Mouse (Mus musculus): ENCODE data around the gene Heyl. TPM values are rescaled to one million over a fixed set of nuclear protein-coding genes. Genes with fewer than 3 reads are reported as not detected.
"Not testable (repeated sequence)": the region's sequence is repeated elsewhere in the genome, so short reads cannot be mapped to it uniquely, and the experiment has no call there.

The Heyl gene
- total RNA-seq, 2 experiments from 2014 or later = 8.9 to 11.2 TPM

- peak; percentile 46 to 60 for DNase-seq
These were observed 51.6 kb downstream of the Heyl start for GRCm38 (mm10) chr4:123284731-123285624.

DNA sequence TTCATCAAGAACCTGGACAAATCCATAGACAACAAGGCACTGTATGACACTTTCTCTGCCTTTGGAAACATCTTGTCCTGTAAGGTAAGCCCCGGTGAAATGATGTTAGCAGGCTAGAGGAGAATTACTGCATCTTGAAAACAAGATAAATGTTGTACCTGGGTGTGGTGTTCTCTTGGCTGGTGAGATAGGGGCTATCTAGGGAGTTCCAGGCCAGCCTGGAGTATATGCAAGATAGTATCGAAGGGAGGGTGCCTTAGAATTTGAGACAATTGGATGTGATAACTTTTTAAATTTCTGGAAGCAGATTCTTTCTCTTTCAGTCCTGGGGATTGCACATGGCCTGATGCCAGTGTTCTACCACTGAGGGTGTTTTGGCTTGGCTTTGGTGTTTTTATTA is 53.4 kb downstream of the Heyl start:
- DNase-seq = no peak

GRCm38 (mm10) chr4:123289038-123289437 is 55.7 kb downstream of the Heyl start:
- no peak for DNase-seq

DNA sequence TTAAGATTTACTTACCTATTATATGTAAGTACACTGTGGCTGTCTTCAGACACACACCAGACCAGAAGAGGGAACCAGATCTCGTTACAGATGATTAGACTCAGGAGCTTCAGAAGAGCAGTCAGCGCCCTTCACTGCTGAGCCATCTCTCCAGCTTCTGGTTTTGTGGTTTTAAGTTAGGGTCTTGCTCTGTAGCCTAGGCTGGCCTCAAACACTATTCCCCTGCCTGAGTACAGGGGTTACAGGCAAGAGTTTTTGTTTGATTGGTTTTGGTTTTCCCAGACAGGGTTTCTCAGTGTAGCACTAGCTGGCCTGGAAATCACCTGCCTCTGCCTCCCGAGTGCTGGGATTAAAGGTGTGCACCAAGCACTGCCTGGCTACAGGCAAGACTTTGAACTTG is 59.0 kb downstream of the Heyl start:
- no peak for DNase-seq

DNA sequence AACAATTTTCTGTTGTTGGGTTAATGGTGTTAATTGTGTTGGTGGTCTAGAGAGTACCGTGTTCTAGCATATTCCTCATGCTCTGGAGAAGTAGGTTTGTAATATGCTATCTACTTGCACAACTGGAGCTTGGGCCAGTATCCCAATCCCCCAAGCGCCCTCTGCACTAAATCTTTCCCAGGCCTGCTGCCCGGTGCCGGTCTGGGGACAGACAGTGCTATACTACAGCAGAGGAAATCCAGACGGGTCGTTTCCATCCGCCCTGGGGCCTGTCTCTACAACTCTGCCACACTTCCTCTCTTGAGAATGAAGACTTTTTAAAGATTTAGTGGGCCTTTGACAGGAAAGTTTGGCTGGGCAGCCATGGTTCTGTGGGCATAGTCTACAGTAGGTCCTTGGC is 59.6 kb downstream of the Heyl start:
- DNase-seq = peak in 1 of 2 experiments; percentile 33

- peak; percentile 40 to 61 for DNase-seq
These were observed 60.5 kb downstream of the Heyl start for GRCm38 (mm10) chr4:123293661-123294443.

DNA sequence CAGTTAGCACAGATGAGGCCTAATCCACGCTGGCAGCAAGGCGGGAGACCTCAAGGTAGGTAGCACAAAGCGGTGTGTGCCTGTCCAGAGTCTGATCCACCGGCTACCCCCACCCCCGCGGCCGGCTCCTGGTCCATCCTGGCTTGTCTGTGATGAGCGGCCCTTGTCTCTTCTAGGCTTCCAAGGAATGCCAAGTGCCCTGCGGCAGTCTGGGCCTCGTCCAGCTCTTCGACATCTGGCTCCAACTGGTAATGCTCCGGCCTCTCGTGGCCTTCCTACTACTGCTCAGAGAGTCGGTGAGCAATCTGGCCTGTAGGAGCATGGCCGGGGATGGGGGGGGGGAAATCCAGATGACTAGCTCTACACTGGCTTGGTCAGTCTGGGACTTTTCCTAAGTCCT is 61.7 kb downstream of the Heyl start:
- not testable (repeated sequence) for DNase-seq

GRCm38 (mm10) chr4:123295516-123296147 is 62.3 kb downstream of the Heyl start:
- DNase-seq = peak; percentile 34 to 35

- DNase-seq = no peak
These were observed 62.8 kb downstream of the Heyl start for GRCm38 (mm10) chr4:123296148-123296534.

- DNase-seq = no peak
These were observed 64.0 kb downstream of the Heyl start for GRCm38 (mm10) chr4:123297195-123297960.

DNA sequence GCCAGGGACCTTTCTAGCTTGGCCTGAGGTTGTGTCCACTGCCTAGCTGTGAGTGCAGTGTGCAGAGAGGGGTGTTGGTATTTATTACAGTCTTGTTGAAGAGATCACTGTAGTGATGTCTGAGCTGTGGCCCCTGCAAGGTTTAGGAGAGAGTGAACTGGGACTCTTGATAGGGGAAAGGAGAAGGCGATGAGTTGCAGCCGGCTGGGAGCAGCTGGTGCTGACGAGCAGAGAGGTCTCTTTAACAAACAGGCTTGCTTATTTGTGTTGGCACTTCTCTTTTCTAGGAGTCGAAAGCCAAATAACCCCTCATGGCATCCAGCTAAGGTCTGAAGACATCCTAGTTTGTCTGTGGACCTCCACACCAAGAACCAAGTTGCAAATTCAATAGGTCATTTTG is 64.9 kb downstream of the Heyl start:
- peak; percentile 47 to 56 for DNase-seq

GRCm38 (mm10) chr4:123298980-123299670 is 65.8 kb downstream of the Heyl start:
- peak; percentile 57 to 70 for DNase-seq

Other genes with a start within 250 kb of the Heyl start
- gene Mycl, start 237.9 kb upstream of the Heyl start, total RNA-seq (2021) = under 1 TPM; 0.25 to 0.87 TPM
- 1 to 10 TPM; 4.9 to 5.5 TPM for gene Trit1, start 217.0 kb upstream of the Heyl start, total RNA-seq (2021)
- gene Bmp8b, start 128.4 kb upstream of the Heyl start, total RNA-seq (2021) = not detected
- not detected for gene Oxct2b, start 117.3 kb upstream of the Heyl start, total RNA-seq (2021)
- gene Ppie, start 93.6 kb upstream of the Heyl start, total RNA-seq (2021) = 10 to 100 TPM; 21.1 to 26.5 TPM
- under 1 TPM; 0.05 to 0.50 TPM for gene Hpcal4, start 50.3 kb upstream of the Heyl start, total RNA-seq (2021)
- 10 to 100 TPM; 50.8 to 64.1 TPM for gene Nt5c1a, start 32.1 kb upstream of the Heyl start, total RNA-seq (2021)
- gene Pabpc4, start 28.8 kb downstream of the Heyl start, total RNA-seq (2021) = 100 to 1,000 TPM; 336 to 356 TPM
- gene Oxct2a, start 90.1 kb downstream of the Heyl start, total RNA-seq (2021) = not detected
- not detected for gene Bmp8a, start 109.7 kb downstream of the Heyl start, total RNA-seq (2021)